Mouse (Mus musculus) heart, adult 2 months (tissue): Measurements from ENCODE around the gene Kcng3. TPM values are rescaled to one million over a fixed set of nuclear protein-coding genes. Genes with fewer than 3 reads are reported as not detected.

Experiments used
- DNase-seq, 2 experiments: peaks; one replicate each; pipeline ENCODE4 v3.0.0; 2021
- H3K27ac ChIP-seq: fragments of 200-600 bp; 2 replicates; pipeline ENCODE4 v1.8.1; 2022
- H3K27me3 ChIP-seq: fragments of 200-500 bp; 2 replicates; pipeline ENCODE4 v1.6.1; 2012; ENCODE audit warnings: mild to moderate bottlenecking, low read length, inconsistent platforms, mixed read lengths; ENCODE audit not compliant: control insufficient read depth, insufficient read depth
- H3K36me3 ChIP-seq: fragments of 200-500 bp; 2 replicates; pipeline ENCODE4 v1.6.1; 2012; ENCODE audit warnings: low read length, inconsistent platforms; ENCODE audit not compliant: control insufficient read depth, insufficient read depth
- H3K4me1 ChIP-seq: fragments of 200-500 bp; 2 replicates; pipeline ENCODE4 v1.6.1; 2011; ENCODE audit warnings: low read length; ENCODE audit not compliant: control insufficient read depth, insufficient read depth
- H3K4me3 ChIP-seq: fragments of 200-600 bp; 2 replicates; pipeline ENCODE4 v1.8.1; 2022
- H3K79me2 ChIP-seq: fragments of 200-500 bp; replicated peaks from 2 replicates; pipeline ENCODE4 v1.6.1; 2012; ENCODE audit warnings: mild to moderate bottlenecking, inconsistent platforms, low read length, moderate library complexity, mixed read lengths; ENCODE audit not compliant: control insufficient read depth, insufficient read depth
- H3K9ac ChIP-seq: fragments of 200-500 bp; 2 replicates; pipeline ENCODE4 v1.6.1; 2012; ENCODE audit warnings: low read depth, mild to moderate bottlenecking, control low read depth, inconsistent platforms, low read length, mixed read lengths
- CTCF ChIP-seq: fragments of 200-600 bp; IDR thresholded peaks from 2 replicates; pipeline ENCODE4 v1.8.1; 2022; ENCODE audit warnings: antibody characterized with exemption, mild to moderate bottlenecking, moderate library complexity
- EP300 ChIP-seq: fragments of 200-500 bp; IDR thresholded peaks from 2 replicates; pipeline ENCODE4 v1.6.1; 2011; ENCODE audit warnings: low read depth, low read length, control low read depth; ENCODE audit not compliant: insufficient read depth
- POLR2A ChIP-seq: fragments of 200-500 bp; IDR thresholded peaks from 2 replicates; pipeline ENCODE4 v1.6.1; 2011; ENCODE audit warnings: mild to moderate bottlenecking, low read depth, low read length, control low read depth; ENCODE audit not compliant: insufficient read depth
- WGBS: fragments of 180-500 bp; shearing (Covaris S2); methylation state at CpG from one replicate; pipeline ENCODE4 v1.1.7; 2018; 5-methylcytosine and 5-hydroxymethylcytosine counted together
- intact Hi-C: fragments of 180-260 bp; cut with DNase I; formaldehyde crosslinking; loops from one replicate; pipeline ENCODE4 v1.15.1; 2025
- polyA plus RNA-seq: library from polyadenylated mRNA; depleted of rRNA; stranded (reverse); fragments of >200 nt; gene quantifications from 2 replicates; pipeline ENCODE4 v1.2.3, GENCODE M21; 2012
- total RNA-seq, 2 experiments: library from RNA; stranded (reverse); gene quantifications; 2 replicates each; pipeline ENCODE4 v1.2.3; 2021

Kcng3 gene
- total and polyA plus RNA-seq, 3 experiments = 0.02 TPM; not detected in 2

GRCm38 (mm10) chr17:83649986-83650385 is 18.3 kb upstream of the Kcng3 start:
- Histone ChIP-seq H3K4me3 (no peak overlapping the region), H3K9ac (no peak overlapping the region), H3K36me3 (no peaks in the 10 kb centered on the region), H3K27ac (no peak overlapping the region), H3K27me3 (no peaks in the 10 kb centered on the region), H3K4me1 (no peaks in the 10 kb centered on the region), H3K79me2 (no peaks in the 10 kb centered on the region)
- intact Hi-C loops = loop anchor here (5.0 kb wide), 1 partner anchor 202 kb away; no protein-coding TSS in a partner anchor
- no peak for TF ChIP-seq EP300
- no peak for TF ChIP-seq POLR2A
- no peak for TF ChIP-seq CTCF
- no peak for DNase-seq
- 92% methylated on average over 3 of the region's 3 CpGs for WGBS

GRCm38 (mm10) chr17:83647413-83647812 is 15.7 kb upstream of the Kcng3 start:
- TF ChIP-seq POLR2A = no peak
- WGBS = 94% methylated on average over 7 of the region's 7 CpGs
- intact Hi-C loops = loop anchor here (5.0 kb wide), 1 partner anchor 205 kb away; no protein-coding TSS in a partner anchor

GRCm38 (mm10) chr17:83646425-83647163 is 14.9 kb upstream of the Kcng3 start:
- Histone ChIP-seq H3K4me3 (no peak overlapping the region), H3K36me3 (no peaks in the 10 kb centered on the region), H3K4me1 (no peaks in the 10 kb centered on the region), H3K27ac (no peak overlapping the region), H3K79me2 (no peaks in the 10 kb centered on the region), H3K9ac (no peak overlapping the region), H3K27me3 (no peaks in the 10 kb centered on the region)
- 71% methylated on average over 8 of the region's 8 CpGs for WGBS
- no peak for DNase-seq
- intact Hi-C loops = loop anchor here (5.0 kb wide), 1 partner anchor 206 kb away; no protein-coding TSS in a partner anchor
- no peak for TF ChIP-seq POLR2A

More at GRCm38 (mm10) chr17:83647413-83647812, 15.7 kb upstream of the Kcng3 start:
- H3K4me1 ChIP-seq = no peaks in the 10 kb centered on the region
- H3K27ac ChIP-seq = no peak overlapping the region
- DNase-seq = no peak
- H3K27me3 ChIP-seq = no peaks in the 10 kb centered on the region
- no peak overlapping the region for H3K9ac ChIP-seq
- no peaks in the 10 kb centered on the region for H3K79me2 ChIP-seq
- H3K36me3 ChIP-seq = no peaks in the 10 kb centered on the region
- H3K4me3 ChIP-seq = no peak overlapping the region

- intact Hi-C loops = loop anchor here (1.0 to 5.0 kb wide), 2 partner anchors 88 to 207 kb away; no protein-coding TSS in a partner anchor
- H3K27ac ChIP-seq = no peak overlapping the region
- H3K27me3 ChIP-seq = no peaks in the 10 kb centered on the region
- no peak overlapping the region for H3K4me3 ChIP-seq
- no peaks in the 10 kb centered on the region for H3K79me2 ChIP-seq
- peak; percentile 41 to 54 for DNase-seq
- TF ChIP-seq CTCF = peak; percentile 47
- TF ChIP-seq EP300 = no peak
- 37% methylated on average over 9 of the region's 9 CpGs for WGBS
- no peaks in the 10 kb centered on the region for H3K4me1 ChIP-seq
- H3K9ac ChIP-seq = no peak overlapping the region
- no peaks in the 10 kb centered on the region for H3K36me3 ChIP-seq
Measured at GRCm38 (mm10) chr17:83645226-83645808, 13.6 kb upstream of the Kcng3 start.

DNA sequence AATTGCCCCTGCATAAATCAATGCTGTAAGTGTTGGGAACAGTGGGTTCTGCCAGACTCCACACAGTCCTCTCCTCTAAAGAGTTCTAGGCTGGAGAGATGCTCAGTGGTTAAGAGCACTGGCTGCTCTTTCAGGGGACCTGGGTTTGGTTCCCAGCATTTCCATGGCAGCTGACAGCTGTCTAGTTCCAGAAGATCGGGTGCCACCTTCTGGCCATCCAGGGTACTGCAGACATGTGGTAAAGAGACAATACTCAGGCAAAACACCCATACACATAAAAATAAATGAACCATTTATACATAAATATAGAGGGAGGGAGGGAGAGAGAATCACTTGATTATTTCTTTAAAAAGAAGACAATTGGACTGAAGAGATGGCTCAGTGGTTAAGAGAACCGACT is 5.7 kb upstream of the Kcng3 start:
- Histone ChIP-seq H3K4me1 (no peaks in the 10 kb centered on the region), H3K4me3 (no peak overlapping the region), H3K9ac (no peak overlapping the region), H3K36me3 (no peaks in the 10 kb centered on the region), H3K27me3 (no peaks in the 10 kb centered on the region; the same call in 1 of the 2 replicates), H3K27ac (no peak overlapping the region), H3K79me2 (no peaks in the 10 kb centered on the region)
- intact Hi-C loops = loop anchor here (10.0 kb wide), 1 partner anchor 613 kb away; no protein-coding TSS in a partner anchor
- peak; percentile 20 to 53 for DNase-seq
- peak; percentile 76 for TF ChIP-seq CTCF
- no peak for TF ChIP-seq EP300
- WGBS = 78% methylated on average over 2 of the region's 2 CpGs

DNA sequence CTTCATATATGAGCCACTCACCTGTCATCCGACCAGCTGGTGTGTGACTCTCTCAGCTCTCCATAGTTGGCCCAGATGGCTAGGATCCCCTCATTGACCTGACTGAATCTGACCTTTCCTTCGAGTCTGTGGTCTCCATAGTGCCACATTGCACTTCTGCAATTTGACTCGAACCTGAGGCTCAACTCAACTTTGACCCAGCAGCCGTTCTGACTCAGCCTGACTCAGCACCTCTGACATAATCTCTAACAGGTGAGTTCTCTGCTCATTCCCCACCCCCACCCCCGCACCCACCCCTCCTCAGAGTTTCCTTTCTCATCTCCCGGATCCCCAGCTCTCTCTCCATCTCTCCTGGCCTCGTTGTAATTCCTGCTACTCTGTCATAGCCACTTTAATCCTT is 4.7 kb upstream of the Kcng3 start:
- H3K36me3 ChIP-seq = no peaks in the 10 kb centered on the region
- no peak overlapping the region for H3K9ac ChIP-seq
- no peak overlapping the region for H3K27ac ChIP-seq
- TF ChIP-seq POLR2A (no peak), EP300 (no peak), CTCF (no peak)
- H3K4me3 ChIP-seq = no peak overlapping the region
- intact Hi-C loops = loop anchor here (10.0 kb wide), 1 partner anchor 612 kb away; no protein-coding TSS in a partner anchor
- 79% methylated on average over 7 of the region's 7 CpGs for WGBS
- no peaks in the 10 kb centered on the region for H3K4me1 ChIP-seq
- H3K79me2 ChIP-seq = no peaks in the 10 kb centered on the region
- H3K27me3 ChIP-seq = peaks cover 4% of the 10 kb centered on the region; the same call in 1 of the 2 replicates
- no peak for DNase-seq
